Mouse (Mus musculus) hindbrain, embryonic 16.5 days (tissue): Measurements from ENCODE around the gene Ak9. TPM values are rescaled to one million over a fixed set of nuclear protein-coding genes. Genes with fewer than 3 reads are reported as not detected.

Experiments
- ATAC-seq: fragments of 200-750 bp; cut with Nextera tagmentation; 2 replicates; pipeline ENCODE4 v1.8.0; 2017; ENCODE audit warnings: moderate TSS enrichment, moderate library complexity
- H3K27ac ChIP-seq: fragments of 300-500 bp; sonication (generic); 2 replicates; pipeline ENCODE4 v1.5.1; 2014; ENCODE audit warnings: low read depth, mild to moderate bottlenecking, control low read depth, low read length, moderate library complexity
- H3K27me3 ChIP-seq: fragments of 300-500 bp; sonication (generic); replicated peaks from 2 replicates; pipeline ENCODE4 v1.6.1; 2014; ENCODE audit warnings: low read length; ENCODE audit not compliant: control insufficient read depth, insufficient read depth
- H3K36me3 ChIP-seq: fragments of 300-500 bp; sonication (generic); 2 replicates; pipeline ENCODE4 v1.6.1; 2014; ENCODE audit warnings: mild to moderate bottlenecking, low read length, moderate library complexity, mixed read lengths; ENCODE audit not compliant: control insufficient read depth, insufficient read depth
- H3K4me1 ChIP-seq: fragments of 300-500 bp; sonication (generic); 2 replicates; pipeline ENCODE4 v1.6.1; 2014; ENCODE audit warnings: low read depth, low read length; ENCODE audit not compliant: control insufficient read depth, insufficient read depth
- H3K4me2 ChIP-seq: fragments of 300-500 bp; sonication (generic); 2 replicates; pipeline ENCODE4 v1.6.1; 2014; ENCODE audit warnings: mild to moderate bottlenecking, low read length, control low read depth, moderate library complexity
- H3K4me3 ChIP-seq: fragments of 300-500 bp; sonication (generic); 2 replicates; pipeline ENCODE4 v1.5.1; 2014; ENCODE audit warnings: mild to moderate bottlenecking, low read length, control low read depth, moderate library complexity
- H3K9ac ChIP-seq: fragments of 300-500 bp; sonication (generic); 2 replicates; pipeline ENCODE4 v1.6.1; 2014; ENCODE audit warnings: low read depth, mild to moderate bottlenecking, control low read depth, low read length, moderate library complexity
- H3K9me3 ChIP-seq: fragments of 300-500 bp; sonication (generic); 2 replicates; pipeline ENCODE4 v1.6.1; 2014; ENCODE audit warnings: mild to moderate bottlenecking, low read length, moderate library complexity; ENCODE audit not compliant: control insufficient read depth
- WGBS: fragments of 180-500 bp; shearing (Covaris S2); extraction: QIAGEN DNeasy Blood & Tissue Kit; methylation state at CpG from one replicate; pipeline ENCODE4 v1.1.7; 2014; 5-methylcytosine and 5-hydroxymethylcytosine counted together
- polyA plus RNA-seq: library from polyadenylated mRNA; unstranded; fragments of >200 nt; fragmentation: Nextera tagmentation; extraction: Ambion mirVana; gene quantifications from 2 replicates; pipeline ENCODE4 v1.2.1, GENCODE M21; 2015

Ak9 gene
- polyA plus RNA-seq, 1 experiment from 2014 or later = 0.24 TPM

DNA sequence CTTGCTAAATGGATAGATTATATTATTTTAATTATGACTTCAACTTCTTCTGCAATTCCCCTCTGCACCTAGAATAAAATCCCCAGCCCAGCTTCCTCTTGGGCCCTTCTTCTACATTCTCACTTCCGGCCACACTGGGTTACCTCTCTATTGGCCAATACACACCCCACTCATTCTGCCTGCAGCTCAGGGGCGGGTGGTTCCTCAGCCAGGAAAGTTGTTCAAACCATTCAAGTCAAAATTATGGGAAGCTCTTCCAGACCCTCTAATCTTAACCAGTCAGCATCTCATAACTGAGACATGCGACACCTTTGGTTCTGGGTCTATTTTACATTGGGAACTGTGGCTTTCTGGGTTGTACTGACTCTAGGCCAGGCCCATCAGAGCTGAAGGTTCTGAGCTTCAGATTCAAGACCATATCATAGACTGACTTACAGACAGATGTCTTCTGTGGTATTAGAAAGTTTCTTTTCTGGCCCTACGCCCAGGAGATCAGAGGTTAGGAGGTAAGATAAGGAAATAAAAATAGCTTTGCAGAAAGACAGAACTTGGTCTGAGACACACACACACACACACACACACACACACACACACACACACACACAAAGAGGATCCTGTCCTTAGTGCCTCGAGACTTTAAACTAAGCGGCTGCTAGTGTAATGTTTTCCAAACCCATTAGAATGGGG lies 170.1 kb downstream of the Ak9 start:
- no peak overlapping the region for H3K9ac ChIP-seq
- no peaks in the 10 kb centered on the region for H3K36me3 ChIP-seq
- H3K4me1 ChIP-seq = peaks cover 19% of the 10 kb centered on the region
- no peak for ATAC-seq
- no peak overlapping the region for H3K4me3 ChIP-seq
- WGBS = 87% methylated on average over 6 of the region's 6 CpGs
- no peaks in the 10 kb centered on the region for H3K9me3 ChIP-seq
- no peak overlapping the region for H3K27ac ChIP-seq
- H3K4me2 ChIP-seq = no peak overlapping the region
- H3K27me3 ChIP-seq = no peaks in the 10 kb centered on the region

DNA sequence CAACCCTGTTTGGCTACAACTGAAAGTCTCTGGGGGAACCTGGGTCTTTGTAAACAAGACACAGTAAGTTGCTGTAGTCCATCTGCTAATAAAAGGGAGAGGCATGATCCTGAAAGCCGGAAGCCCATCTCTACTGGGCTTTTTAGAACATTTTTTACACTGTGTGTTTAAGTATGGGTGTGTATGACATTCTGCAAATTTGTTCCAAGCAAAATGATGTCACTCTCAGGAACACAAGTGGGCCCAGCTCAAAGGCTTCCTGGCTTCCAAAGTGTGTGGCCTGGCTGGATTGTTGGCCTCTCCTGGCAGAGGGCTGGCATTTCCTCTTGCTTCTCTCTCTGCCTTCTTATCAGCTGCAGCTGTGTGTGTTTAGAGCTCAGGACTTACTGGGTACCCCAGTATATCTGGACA lies 171.2 kb downstream of the Ak9 start:
- Histone ChIP-seq H3K36me3 (no peaks in the 10 kb centered on the region), H3K4me3 (no peak overlapping the region), H3K27ac (peak overlapping the region; percentile 2; the same call in 1 of the 2 replicates), H3K27me3 (no peaks in the 10 kb centered on the region), H3K4me2 (no peak overlapping the region), H3K9me3 (no peaks in the 10 kb centered on the region), H3K9ac (no peak overlapping the region), H3K4me1 (peaks cover 19% of the 10 kb centered on the region)
- no peak for ATAC-seq
- 76% methylated on average over 1 of the region's 1 CpGs for WGBS

- Histone ChIP-seq H3K36me3 (no peaks in the 10 kb centered on the region), H3K27ac (peak within 1 kb of the TSS; percentile 80), H3K4me1 (peaks cover 19% of the 10 kb centered on the region), H3K4me3 (peak within 1 kb of the TSS; percentile 52), H3K9ac (peak within 1 kb of the TSS; percentile 68), H3K9me3 (no peaks in the 10 kb centered on the region), H3K27me3 (no peaks in the 10 kb centered on the region), H3K4me2 (peak within 1 kb of the TSS; percentile 98)
- under 1% methylated on average over 35 of the region's 35 CpGs for WGBS
- ATAC-seq = peak; percentile 59
Observed at GRCm38 (mm10) chr10:41476171-41477017, 172.6 kb downstream of the Ak9 start, which contains the start of gene Mical1. Gene Mical1 (plus strand): TSS chr10:41476314.

DNA sequence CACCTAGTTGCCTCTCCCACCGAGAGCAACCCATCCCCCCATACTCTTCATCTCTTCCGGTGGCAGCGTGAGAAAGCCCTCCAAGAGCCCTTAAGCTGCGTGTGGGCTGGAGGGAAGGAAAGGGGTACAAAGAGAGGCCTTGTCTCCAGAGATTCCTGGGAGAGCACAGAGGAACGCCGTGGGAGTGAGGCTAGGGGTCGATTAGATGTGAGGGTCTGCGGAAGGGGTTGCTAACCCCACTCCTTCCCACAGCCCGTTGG lies 173.2 kb downstream of the Ak9 start:
- H3K4me1 ChIP-seq = peaks cover 19% of the 10 kb centered on the region
- H3K4me2 ChIP-seq = peak overlapping the region; percentile 98
- peak overlapping the region; percentile 80 for H3K27ac ChIP-seq
- under 1% methylated on average over 9 of the region's 9 CpGs for WGBS
- H3K36me3 ChIP-seq = no peaks in the 10 kb centered on the region
- peak; percentile 22 for ATAC-seq
- H3K4me3 ChIP-seq = peak overlapping the region; percentile 52
- H3K9me3 ChIP-seq = no peaks in the 10 kb centered on the region
- no peaks in the 10 kb centered on the region for H3K27me3 ChIP-seq
- peak overlapping the region; percentile 68 for H3K9ac ChIP-seq

GRCm38 (mm10) chr10:41477278-41478181 lies 173.8 kb downstream of the Ak9 start:
- 2% methylated on average over 20 of the region's 20 CpGs for WGBS
- H3K4me3 ChIP-seq = peak overlapping the region; percentile 52
- no peaks in the 10 kb centered on the region for H3K9me3 ChIP-seq
- peak; percentile 78 for ATAC-seq
- peak overlapping the region; percentile 80 for H3K27ac ChIP-seq
- H3K9ac ChIP-seq = peak overlapping the region; percentile 68
- no peaks in the 10 kb centered on the region for H3K36me3 ChIP-seq
- H3K27me3 ChIP-seq = no peaks in the 10 kb centered on the region
- peaks cover 19% of the 10 kb centered on the region for H3K4me1 ChIP-seq
- H3K4me2 ChIP-seq = peak overlapping the region; percentile 98

DNA sequence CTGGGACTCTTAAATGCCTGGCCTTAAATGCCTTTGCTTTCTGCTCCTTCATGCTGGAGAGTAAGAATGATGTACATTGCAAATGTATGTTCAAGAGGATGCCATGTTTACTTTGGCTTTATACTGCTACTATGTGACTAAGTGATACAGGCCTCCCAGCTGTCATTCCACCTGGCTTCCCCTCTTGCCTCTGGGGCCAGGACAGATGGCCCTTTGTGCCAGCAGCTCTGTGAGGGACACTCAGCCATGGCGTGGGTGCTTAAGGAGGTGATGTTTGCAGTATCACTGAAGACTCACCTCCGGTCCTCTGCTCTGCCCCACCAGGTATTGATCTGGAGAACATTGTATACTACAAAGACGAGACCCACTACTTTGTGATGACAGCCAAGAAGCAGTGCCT lies 176.2 kb downstream of the Ak9 start:
- Histone ChIP-seq H3K9me3 (no peaks in the 10 kb centered on the region), H3K4me3 (no peak overlapping the region), H3K36me3 (peaks cover 2% of the 10 kb centered on the region; the same call in 1 of the 2 replicates), H3K9ac (no peak overlapping the region), H3K27me3 (no peaks in the 10 kb centered on the region), H3K4me1 (peaks cover 19% of the 10 kb centered on the region), H3K4me2 (no peak overlapping the region), H3K27ac (no peak overlapping the region)
- 87% methylated on average over 3 of the region's 3 CpGs for WGBS
- ATAC-seq = no peak

DNA sequence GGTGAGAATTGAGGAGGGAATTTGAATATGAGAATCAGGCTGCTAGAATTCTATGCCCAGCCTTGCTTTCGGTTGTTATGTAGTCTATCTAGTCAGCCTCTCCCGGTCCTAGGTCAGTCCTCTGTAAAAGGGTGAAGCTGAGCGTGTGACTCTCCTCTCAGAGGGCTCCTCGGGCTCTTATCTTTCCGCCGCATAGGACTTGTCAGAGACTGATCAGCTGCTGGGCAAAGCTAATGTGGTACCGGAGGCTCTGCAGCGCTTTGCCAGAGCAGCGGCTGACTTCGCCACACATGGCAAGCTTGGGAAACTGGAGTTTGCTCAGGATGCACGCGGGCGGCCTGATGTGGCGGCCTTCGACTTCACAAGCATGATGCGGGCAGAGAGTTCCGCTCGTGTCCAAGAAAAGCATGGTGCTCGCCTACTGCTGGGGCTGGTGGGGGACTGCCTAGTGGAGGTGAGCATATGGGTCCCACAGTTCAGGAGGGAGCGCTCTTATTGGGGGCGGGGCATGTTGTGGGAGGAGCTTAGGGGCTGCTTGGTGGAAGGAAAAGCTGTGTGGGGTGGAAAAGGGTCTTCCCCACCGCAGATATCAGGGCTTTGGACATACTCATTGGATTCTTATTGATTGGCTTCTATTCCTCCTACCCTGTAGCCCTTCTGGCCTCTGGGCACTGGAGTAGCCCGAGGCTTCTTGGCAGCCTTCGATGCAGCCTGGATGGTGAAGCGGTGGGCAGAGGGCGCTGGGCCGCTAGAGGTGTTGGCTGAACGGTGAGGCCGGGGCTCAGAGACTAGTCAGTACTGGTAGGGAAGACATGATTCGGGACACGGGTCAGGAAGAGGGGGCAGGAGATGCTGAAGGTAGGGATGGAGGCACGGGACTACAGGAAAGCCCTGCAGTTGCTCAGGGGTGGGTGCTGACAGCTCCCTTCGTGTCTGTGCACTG lies 177.4 kb downstream of the Ak9 start:
- Histone ChIP-seq H3K9me3 (no peaks in the 10 kb centered on the region), H3K4me2 (no peak overlapping the region), H3K27ac (no peak overlapping the region), H3K4me3 (no peak overlapping the region), H3K9ac (no peak overlapping the region), H3K4me1 (peaks cover 13% of the 10 kb centered on the region), H3K27me3 (no peaks in the 10 kb centered on the region), H3K36me3 (peaks cover 10% of the 10 kb centered on the region; the same call in 1 of the 2 replicates)
- 74% methylated on average over 33 of the region's 33 CpGs for WGBS
- ATAC-seq = no peak

- 0 out of 2 replicates have a peak, but pooled peaks have one; percentile 15 for ATAC-seq
- WGBS = 66% methylated on average over 7 of the region's 7 CpGs
- Histone ChIP-seq H3K9ac (no peak overlapping the region), H3K36me3 (peaks cover 10% of the 10 kb centered on the region; the same call in 1 of the 2 replicates), H3K4me2 (no peak overlapping the region), H3K27me3 (no peaks in the 10 kb centered on the region), H3K9me3 (no peaks in the 10 kb centered on the region), H3K4me3 (no peak overlapping the region), H3K4me1 (peaks cover 1% of the 10 kb centered on the region; the same call in 1 of the 2 replicates), H3K27ac (no peak overlapping the region)
Observed at GRCm38 (mm10) chr10:41482446-41482845, 178.7 kb downstream of the Ak9 start.
